7 mouse cellular contexts compared by ENCODE assay signal in genomic region chr7:109958843-109959715, GRCm38 (mm10). TPM values are rescaled to one million over a fixed set of nuclear protein-coding genes. Genes with fewer than 3 reads are reported as not detected.
DNase-seq lines count a peak whose midpoint lies in the region; ATAC-seq lines count a peak whose summit lies in the region.

No protein-coding gene starts in this region.

- H3K4me3 ChIP-seq in embryonic facial prominence, embryonic 10.5 days = peak overlapping the region; percentile 93
- peak overlapping the region; percentile 88 for H3K4me3 ChIP-seq in hindbrain, embryonic 16.5 days (ENCODE audit: low read length)
- peak overlapping the region; percentile 82 for H3K4me3 ChIP-seq in liver, embryonic 16.5 days (ENCODE audit: low read depth, low read length)

- no peak; the same call in 1 of the 2 replicates for ATAC-seq in hindbrain, embryonic 16.5 days
- peak; percentile 6; the same call in 1 of the 2 replicates for ATAC-seq in liver, embryonic 16.5 days (ENCODE audit: low read depth)

- H3K9ac ChIP-seq in hindbrain, embryonic 16.5 days (ENCODE audit: low read depth, low read length) = peak overlapping the region; percentile 98
- peak overlapping the region; percentile 84 for H3K9ac ChIP-seq in liver, embryonic 16.5 days (ENCODE audit: low read depth, low read length)

- peak; percentile 24 for DNase-seq in thymus, postnatal 0 days (ENCODE audit: low spot score)
- DNase-seq in thymus, postnatal 36 days = no peak
- peak; percentile 17 for DNase-seq in embryonic facial prominence, embryonic 10.5 days (ENCODE audit: low spot score)
- DNase-seq in spleen, postnatal 4 days (ENCODE audit: low spot score in 2 of 2) = peak; percentile 16 to 68
- DNase-seq in MN1 (ENCODE audit: low spot score) = no peak

- no peaks in the 10 kb centered on the region for H3K36me3 ChIP-seq in embryonic facial prominence, embryonic 10.5 days (replicated peaks)
- H3K36me3 ChIP-seq in hindbrain, embryonic 16.5 days (ENCODE audit: control insufficient read depth, insufficient read depth, low read length) = no peaks in the 10 kb centered on the region
- H3K36me3 ChIP-seq in liver, embryonic 16.5 days (ENCODE audit: control insufficient read depth, insufficient read depth) = no peaks in the 10 kb centered on the region

- H3K27ac ChIP-seq in embryonic facial prominence, embryonic 10.5 days (replicated peaks) = peak overlapping the region; percentile 95
- H3K27ac ChIP-seq in hindbrain, embryonic 16.5 days (ENCODE audit: low read depth, low read length) = peak overlapping the region; percentile 95; the same call in 1 of the 2 replicates
- H3K27ac ChIP-seq in liver, embryonic 16.5 days (ENCODE audit: low read length) = peak overlapping the region; percentile 76

- H3K9me3 ChIP-seq in embryonic facial prominence, embryonic 10.5 days = no peaks in the 10 kb centered on the region
- no peaks in the 10 kb centered on the region for H3K9me3 ChIP-seq in hindbrain, embryonic 16.5 days (ENCODE audit: control insufficient read depth, low read length)
- no peaks in the 10 kb centered on the region for H3K9me3 ChIP-seq in liver, embryonic 16.5 days (replicated peaks; ENCODE audit: control insufficient read depth, low read length)

- 0 out of 2 replicates have a peak, but pooled peaks cover 9% of the 10 kb centered on the region for H3K27me3 ChIP-seq in embryonic facial prominence, embryonic 10.5 days (replicated peaks; ENCODE audit: low read depth, poor library complexity, severe bottlenecking)
- H3K27me3 ChIP-seq in hindbrain, embryonic 16.5 days (replicated peaks; ENCODE audit: control insufficient read depth, insufficient read depth, low read length) = no peaks in the 10 kb centered on the region
- no peaks in the 10 kb centered on the region for H3K27me3 ChIP-seq in liver, embryonic 16.5 days (ENCODE audit: control insufficient read depth, insufficient read depth, low read depth, low read length)

- peak overlapping the region; percentile 63 for H3K4me2 ChIP-seq in hindbrain, embryonic 16.5 days (ENCODE audit: low read length)
- H3K4me2 ChIP-seq in liver, embryonic 16.5 days (ENCODE audit: low read depth, low read length) = peak overlapping the region; percentile 83

- H3K4me1 ChIP-seq in embryonic facial prominence, embryonic 10.5 days = peaks cover 46% of the 10 kb centered on the region
- peaks cover 29% of the 10 kb centered on the region for H3K4me1 ChIP-seq in hindbrain, embryonic 16.5 days (ENCODE audit: control insufficient read depth, insufficient read depth, low read depth, low read length)
- H3K4me1 ChIP-seq in liver, embryonic 16.5 days (ENCODE audit: control insufficient read depth, low read depth, low read length) = peaks cover 26% of the 10 kb centered on the region

- WGBS in embryonic facial prominence, embryonic 10.5 days = 12% methylated on average over 18 of the region's 18 CpGs
- WGBS in hindbrain, embryonic 16.5 days = 6% methylated on average over 18 of the region's 18 CpGs
- WGBS in liver, embryonic 16.5 days (ENCODE audit: insufficient replicate concordance) = 3% methylated on average over 18 of the region's 18 CpGs

RNA-seq across cellular contexts. Expression of gene Dennd5a, which starts 1.2 kb away (rescaled TPM):
- 9.4 and 9.5 TPM in 2 replicates for polyA plus RNA-seq in thymus, postnatal 0 days (2015; fragmentation: Nextera tagmentation; extraction: Ambion mirVana)
- polyA plus RNA-seq in embryonic facial prominence, embryonic 10.5 days (2016; fragmentation: Nextera tagmentation; extraction: Ambion mirVana) = 28.2 and 33.3 TPM in 2 replicates
- polyA plus RNA-seq in hindbrain, embryonic 16.5 days (2015; fragmentation: Nextera tagmentation; extraction: Ambion mirVana) = 34.6 and 36.5 TPM in 2 replicates
- polyA plus RNA-seq in liver, embryonic 16.5 days (2015; fragmentation: Nextera tagmentation; extraction: Ambion mirVana) = 5.9 and 7.0 TPM in 2 replicates

RNA-seq across cellular contexts. Expression of gene Tmem41b, which starts 27.6 kb away (rescaled TPM):
- polyA plus RNA-seq in thymus, postnatal 0 days (2015; fragmentation: Nextera tagmentation; extraction: Ambion mirVana) = 47.7 and 48.8 TPM in 2 replicates
- 68.5 and 73.6 TPM in 2 replicates for polyA plus RNA-seq in embryonic facial prominence, embryonic 10.5 days (2016; fragmentation: Nextera tagmentation; extraction: Ambion mirVana)
- 62.2 and 65.8 TPM in 2 replicates for polyA plus RNA-seq in hindbrain, embryonic 16.5 days (2015; fragmentation: Nextera tagmentation; extraction: Ambion mirVana)
- 25.0 and 26.4 TPM in 2 replicates for polyA plus RNA-seq in liver, embryonic 16.5 days (2015; fragmentation: Nextera tagmentation; extraction: Ambion mirVana)

RNA-seq across cellular contexts. Expression of gene Ipo7, which starts 59.0 kb away (rescaled TPM):
- 24.6 and 27.0 TPM in 2 replicates for polyA plus RNA-seq in thymus, postnatal 0 days (2015; fragmentation: Nextera tagmentation; extraction: Ambion mirVana)
- polyA plus RNA-seq in embryonic facial prominence, embryonic 10.5 days (2016; fragmentation: Nextera tagmentation; extraction: Ambion mirVana) = 57.0 and 57.5 TPM in 2 replicates
- 42.6 and 50.0 TPM in 2 replicates for polyA plus RNA-seq in hindbrain, embryonic 16.5 days (2015; fragmentation: Nextera tagmentation; extraction: Ambion mirVana)
- polyA plus RNA-seq in liver, embryonic 16.5 days (2015; fragmentation: Nextera tagmentation; extraction: Ambion mirVana) = 18.8 and 21.2 TPM in 2 replicates

Comparison
In these comparisons a context has a peak if more than half of its experiments do, and no peak if none do; other contexts are left out.
1. DNase-seq: peak in thymus, postnatal 0 days (single experiment), embryonic facial prominence, embryonic 10.5 days (single experiment) and spleen, postnatal 4 days (2 of 2); none in thymus, postnatal 36 days (0 of 2) and MN1 (single experiment).
2. Peak in every context shown above with its lines, with median percentiles within 50 percentile points of each other: H3K27ac ChIP-seq and H3K4me3 ChIP-seq.